Mouse (Mus musculus) left cerebral cortex, postnatal 25 days (tissue): Measurements from ENCODE around the gene Fn3krp. TPM values are rescaled to one million over a fixed set of nuclear protein-coding genes. Genes with fewer than 3 reads are reported as not detected.

ENCODE experiments used
- DNase-seq, 2 experiments: peaks; one replicate each; pipeline ENCODE4 v3.0.0; 2022; ENCODE audit warnings: low spot score in 2 of 2, mixed read lengths in 1 of 2
- intact Hi-C: fragments of 180-260 bp; cut with DNase I; formaldehyde crosslinking; loops from one replicate; pipeline ENCODE4 v1.15.1; 2025
- microRNA-seq, 2 experiments: library from miRNA; unstranded; fragments of <30 nt; microRNA quantifications; one replicate each; pipeline ENCODE4 v1.2.0; 2022
- total RNA-seq, 2 experiments: library from RNA; stranded (reverse); gene quantifications; 2 replicates each; pipeline ENCODE4 v1.2.3; 2021

Fn3krp gene
- total RNA-seq, 2 experiments from 2014 or later, result 42.9 to 47.3 TPM

GRCm38 (mm10) chr11:121439686-121440292 is 18.6 kb downstream of the Fn3krp start:
- no peak for DNase-seq

DNA sequence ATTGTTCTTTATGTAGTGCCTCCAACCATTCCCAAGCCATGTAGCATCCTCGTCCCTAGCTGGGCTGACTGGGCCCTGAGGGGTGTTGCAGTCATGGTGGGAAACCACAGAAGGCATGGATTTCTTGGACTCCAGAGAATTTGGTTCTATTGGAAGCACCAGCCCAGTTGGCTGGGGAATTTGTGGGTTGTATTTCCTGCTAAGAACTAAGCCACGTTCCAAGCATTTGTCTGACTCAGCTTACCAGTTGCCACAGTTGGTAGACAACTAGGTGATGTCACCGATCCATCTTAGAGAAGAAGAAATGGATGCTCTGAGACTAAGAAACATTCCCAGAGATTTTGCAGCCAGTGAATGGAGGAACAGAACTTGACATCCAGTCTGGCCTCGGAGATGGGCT is 20.5 kb downstream of the Fn3krp start:
- intact Hi-C loops, result no loop called here

More at GRCm38 (mm10) chr11:121439686-121440292, 18.6 kb downstream of the Fn3krp start:
- intact Hi-C loops, result no loop called here

GRCm38 (mm10) chr11:121442076-121442475 is 20.9 kb downstream of the Fn3krp start:
- DNase-seq, result no peak
- intact Hi-C loops, result no loop called here

More for the DNA sequence above, 20.5 kb downstream of the Fn3krp start:
- DNase-seq, result no peak

DNA sequence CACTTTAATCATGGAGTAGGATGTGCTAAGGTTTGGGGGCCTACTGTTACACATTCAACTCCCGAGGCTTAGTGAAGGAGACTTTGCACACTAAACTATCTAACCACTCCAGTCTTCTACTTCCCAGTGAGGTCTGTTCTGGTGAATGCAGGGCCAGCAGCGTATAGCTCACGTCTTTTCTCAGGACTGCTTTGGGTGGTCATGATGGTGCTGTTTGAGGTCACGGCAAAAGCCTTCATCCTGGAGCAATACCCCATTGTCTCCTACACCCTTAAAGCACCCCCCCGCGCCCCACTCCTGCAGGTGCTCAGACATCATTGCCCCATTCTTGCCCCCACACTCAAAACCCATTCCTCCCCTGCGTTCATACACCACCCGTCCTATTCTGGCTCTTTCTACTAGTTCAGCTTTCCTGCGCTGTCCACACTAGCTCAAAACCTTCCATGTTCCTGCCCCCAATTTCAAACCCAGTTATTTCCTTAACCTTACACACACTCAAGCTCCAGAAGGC is 30.1 kb downstream of the Fn3krp start:
- intact Hi-C loops, result no loop called here

GRCm38 (mm10) chr11:121451753-121452635 is 30.8 kb downstream of the Fn3krp start, which contains the start of gene Tbcd:
TSS of gene Tbcd (plus strand) at chr11:121451949.
- DNase-seq, result peak; percentile 96 to 98
- intact Hi-C loops, result no loop called here

More for the DNA sequence above, 30.1 kb downstream of the Fn3krp start:
- no peak for DNase-seq

GRCm38 (mm10) chr11:121457874-121458273 is 36.7 kb downstream of the Fn3krp start:
- intact Hi-C loops, result no loop called here
- no peak for DNase-seq

DNA sequence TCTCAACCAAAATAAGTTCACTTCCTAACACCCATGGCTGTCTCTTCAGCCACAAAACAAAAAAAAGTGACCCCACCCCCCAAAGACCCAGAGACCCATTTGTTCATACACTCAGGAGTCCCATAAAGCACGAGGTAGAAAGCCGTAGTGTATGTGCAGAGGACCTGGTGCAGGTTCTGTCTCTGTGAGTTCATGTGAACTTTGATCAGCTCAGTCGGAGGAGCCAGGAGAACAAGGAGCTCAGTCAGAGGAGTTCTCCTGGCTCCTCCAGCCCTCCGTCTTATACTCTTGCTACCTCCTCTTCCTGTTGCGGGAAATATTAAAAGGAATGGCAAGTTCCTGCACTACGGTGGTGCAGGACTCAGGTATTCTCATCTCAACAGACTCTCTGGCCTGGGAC is 46.2 kb downstream of the Fn3krp start:
- intact Hi-C loops, result no loop called here
- no peak for DNase-seq

GRCm38 (mm10) chr11:121474831-121475230 is 53.6 kb downstream of the Fn3krp start:
- intact Hi-C loops, result loop anchor here (1.0 to 10.0 kb wide), 3 partner anchors 130 to 333 kb away; no protein-coding TSS in a partner anchor
- DNase-seq, result no peak

- intact Hi-C loops, result loop anchor here (1.0 to 10.0 kb wide), 3 partner anchors 129 to 332 kb away; no protein-coding TSS in a partner anchor
These were observed 54.7 kb downstream of the Fn3krp start for GRCm38 (mm10) chr11:121475699-121476415.

GRCm38 (mm10) chr11:121479476-121480203 is 58.4 kb downstream of the Fn3krp start:
- no peak for DNase-seq
- intact Hi-C loops, result loop anchor here (5.0 to 10.0 kb wide), 2 partner anchors 125 to 268 kb away; no protein-coding TSS in a partner anchor

More at GRCm38 (mm10) chr11:121475699-121476415, 54.7 kb downstream of the Fn3krp start:
- peak; percentile 70 for DNase-seq

Small RNA genes within 50 kb of the gene (microRNA-seq; reads per million reads assigned to microRNA genes)
- gene Mir7236, result 0.34 to 3.2 reads per million in 2 experiments

Other genes starting within 250 kb of the Fn3krp start
- gene Hexdc, start 217.0 kb upstream of the Fn3krp start, total RNA-seq, result 10 to 100 TPM; 21.8 to 26.8 TPM
- gene Ogfod3, start 216.7 kb upstream of the Fn3krp start, total RNA-seq, result 1 to 10 TPM; 7.3 to 7.8 TPM
- gene Cybc1, start 192.1 kb upstream of the Fn3krp start, total RNA-seq, result 10 to 100 TPM; 23.6 to 24.8 TPM
- gene Narf, start 184.1 kb upstream of the Fn3krp start, total RNA-seq, result 10 to 100 TPM; 58.2 to 58.3 TPM
- 10 to 100 TPM; 86.2 to 92.6 TPM for gene Foxk2, start 161.4 kb upstream of the Fn3krp start, total RNA-seq
- gene Wdr45b, start 67.0 kb upstream of the Fn3krp start, total RNA-seq, result 10 to 100 TPM; 70.3 to 79.7 TPM
- gene Rab40b, start 33.1 kb upstream of the Fn3krp start, total RNA-seq, result 10 to 100 TPM; 46.1 to 58.1 TPM
- 10 to 100 TPM; 49.0 to 54.1 TPM for gene Fn3k, start 13.5 kb downstream of the Fn3krp start, total RNA-seq
- 10 to 100 TPM; 39.0 to 39.8 TPM for gene Tbcd, start 30.5 kb downstream of the Fn3krp start, total RNA-seq
- gene Zfp750, start 97.9 kb downstream of the Fn3krp start, total RNA-seq, result under 1 TPM in 1 of 2 experiments, not detected in 1; 0.14 TPM